Mouse (Mus musculus): ENCODE data around the gene Cdc42.

Gene Cdc42

DNA sequence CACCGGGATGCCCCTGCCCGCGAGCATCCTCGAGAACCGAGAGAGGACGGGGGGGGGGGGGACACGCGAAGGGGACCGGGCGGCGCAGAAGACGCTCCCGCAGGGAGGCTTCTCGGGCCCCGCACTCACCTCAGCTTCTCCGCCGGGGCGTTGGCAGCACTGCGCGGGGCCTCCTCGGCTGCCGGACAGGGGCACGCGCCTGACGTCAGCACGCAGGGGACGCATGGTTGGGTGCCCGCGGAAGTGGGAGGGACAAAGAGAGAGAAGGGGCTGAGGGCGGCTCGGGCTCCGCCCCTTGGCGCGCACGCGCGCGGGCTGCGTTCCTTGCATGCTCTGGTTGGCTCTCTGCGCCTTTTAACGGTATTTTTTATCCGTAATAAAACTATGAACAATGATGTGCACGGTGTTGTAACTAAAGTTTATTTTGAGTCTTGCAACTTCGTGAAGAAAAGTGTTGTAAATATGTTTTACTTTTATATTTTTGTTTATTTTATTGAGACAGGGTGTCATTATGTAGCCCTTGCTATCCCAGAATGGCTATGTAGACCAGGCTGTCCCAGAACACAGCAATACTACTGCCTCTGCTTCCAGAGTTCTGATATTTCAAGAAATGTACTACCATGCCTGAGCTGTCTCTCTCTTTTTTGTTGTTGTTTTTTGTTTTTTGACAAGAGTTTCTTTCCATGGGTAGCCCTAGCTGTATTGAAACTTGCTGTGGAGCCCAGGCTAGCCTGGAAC lies at the start of gene Cdc42:
Gene Cdc42 (minus strand): TSS at position 204 of the 738 bp plus-strand sequence.
- peak; percentile 98 for DNase-seq (ENCODE audit: low spot score in 2 of 2)

DNA sequence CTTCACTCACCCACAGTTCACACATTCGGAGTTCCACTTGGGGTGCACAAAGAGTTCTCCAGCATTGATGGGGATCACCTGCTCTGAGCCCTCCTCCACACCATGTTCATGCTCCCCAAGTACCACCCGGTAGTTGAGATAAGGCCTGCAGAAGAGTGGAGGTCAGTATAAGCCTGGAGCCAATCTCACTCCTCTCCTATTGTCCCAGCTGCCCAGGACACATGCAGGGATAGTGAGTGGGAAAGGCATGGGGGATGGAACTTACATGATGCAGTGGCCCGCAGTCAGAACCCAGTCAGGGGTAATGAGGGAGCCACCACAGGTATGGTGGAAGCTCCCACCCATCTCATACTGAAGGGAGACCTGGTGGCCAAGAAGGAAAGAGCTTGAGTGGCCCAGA lies 48.1 kb upstream of the Cdc42 start:
- no peak for DNase-seq (ENCODE audit: low spot score in 2 of 2)

DNA sequence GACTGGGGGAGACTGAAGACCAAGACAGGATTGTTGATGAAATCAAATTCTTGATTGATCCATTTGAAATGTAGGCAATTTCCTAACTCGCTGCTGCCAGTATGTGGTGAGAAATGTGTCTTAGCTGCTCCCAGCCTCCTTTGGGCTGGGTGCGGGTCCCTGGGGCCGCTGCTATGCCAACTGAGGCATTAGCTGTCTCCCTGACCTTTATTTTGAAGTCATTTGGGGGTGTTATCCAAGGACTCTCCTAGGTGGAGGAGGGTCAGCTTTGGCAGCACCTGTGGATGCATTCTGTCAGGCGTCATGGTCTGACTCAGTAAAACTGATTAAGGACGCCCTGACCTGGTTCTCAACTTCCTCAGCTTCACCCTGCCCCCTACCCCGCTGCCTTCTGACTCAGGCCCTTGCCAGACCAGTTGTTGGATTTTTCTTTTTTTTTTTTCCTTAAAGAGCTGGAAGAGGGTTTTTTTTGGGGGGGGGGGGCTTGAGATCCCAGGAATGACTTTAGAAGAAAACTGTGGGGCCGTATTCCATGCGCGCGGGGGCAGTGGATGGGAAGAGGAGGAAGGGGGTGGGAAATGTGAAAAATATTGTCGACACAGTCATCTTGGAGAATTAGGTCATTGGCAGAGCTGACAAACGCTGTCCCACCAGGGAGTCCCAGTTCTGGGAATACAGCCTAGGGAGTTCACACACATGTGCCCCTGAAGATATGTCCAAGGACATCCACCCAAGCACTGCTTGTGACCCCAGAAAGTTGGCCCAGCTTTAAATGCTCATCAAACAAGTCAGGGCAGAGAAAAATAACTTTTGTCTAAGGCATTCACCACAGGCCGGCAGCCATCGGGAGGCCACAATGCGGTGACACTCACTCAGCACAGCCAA lies 39.4 kb upstream of the Cdc42 start:
- DNase-seq (ENCODE audit: low spot score in 2 of 2) = no peak

DNA sequence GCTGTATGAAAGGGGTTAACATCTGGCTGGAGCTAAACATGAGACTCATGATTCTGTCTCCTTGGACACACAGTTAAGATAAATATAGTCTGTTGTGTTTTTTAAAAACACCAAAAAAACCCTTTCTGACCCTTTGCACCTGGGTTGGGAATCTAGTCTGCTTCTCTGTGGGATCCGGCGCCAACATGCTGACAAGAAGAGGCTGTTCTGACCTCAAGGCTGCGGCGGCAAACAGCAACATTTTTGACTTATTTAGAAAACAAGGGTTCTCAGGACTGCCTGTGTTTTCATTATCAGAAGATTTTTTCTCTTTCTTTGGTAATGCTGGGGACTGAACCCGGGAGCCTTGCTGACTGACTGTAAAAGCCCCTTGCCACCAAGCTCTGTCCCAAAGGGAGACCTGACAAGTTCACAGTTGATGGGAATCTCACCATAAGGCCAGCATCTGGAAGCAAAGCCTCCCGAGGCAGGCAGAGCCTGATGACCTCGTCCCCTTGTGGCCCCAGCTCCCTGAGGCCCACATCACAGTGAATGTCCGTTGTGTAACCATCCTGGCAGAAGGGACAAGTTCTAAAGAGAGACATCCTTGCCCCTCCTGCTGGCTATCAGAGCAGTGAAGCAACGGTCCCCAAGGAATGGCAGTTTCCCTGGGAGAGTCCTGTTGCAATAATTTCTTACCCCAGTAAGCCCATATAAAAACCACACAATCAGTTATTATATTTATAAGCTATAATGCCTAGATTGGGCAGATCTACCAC lies 36.0 kb upstream of the Cdc42 start:
- no peak for DNase-seq (ENCODE audit: low spot score in 2 of 2)

DNA sequence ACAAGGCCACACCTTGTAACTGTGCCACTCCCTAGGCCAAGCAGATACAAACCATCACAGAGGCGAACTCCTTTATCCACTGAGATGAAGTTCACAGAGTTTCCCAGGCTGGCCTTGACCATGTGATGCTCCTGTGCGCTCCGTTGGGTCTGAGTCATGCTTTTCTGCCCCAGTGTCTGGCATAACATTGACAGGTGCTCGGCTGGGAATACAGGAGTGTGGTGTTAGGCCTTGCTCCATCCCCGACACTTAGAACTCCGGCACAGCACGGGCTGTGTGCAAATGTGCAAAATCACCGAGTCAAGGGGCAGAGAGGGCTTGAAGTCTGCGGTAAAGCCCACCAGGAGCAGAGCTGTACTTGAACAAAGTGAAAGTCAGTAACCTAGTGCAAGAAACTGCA lies 35.4 kb upstream of the Cdc42 start:
- DNase-seq (ENCODE audit: low spot score in 2 of 2) = no peak

DNA sequence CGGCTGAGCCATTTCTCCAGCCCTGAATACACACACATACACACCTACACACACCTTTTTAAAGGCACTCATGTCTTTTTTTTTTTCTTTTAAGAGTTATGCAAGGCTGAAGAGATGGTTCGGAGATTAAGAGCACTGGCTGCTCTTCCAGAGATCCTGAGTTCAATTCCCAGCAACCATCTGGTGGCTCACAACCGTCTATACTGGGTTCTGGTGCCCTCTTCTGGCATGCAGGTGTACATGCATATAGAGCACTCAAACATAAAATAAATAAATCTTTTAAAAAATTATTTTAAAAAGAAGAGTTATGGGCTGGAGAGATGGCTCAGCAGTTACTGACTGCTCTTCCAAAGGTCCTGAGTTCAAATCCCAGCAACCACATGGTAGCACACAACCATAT lies 33.8 kb upstream of the Cdc42 start:
- DNase-seq (ENCODE audit: low spot score in 2 of 2) = no peak

DNA sequence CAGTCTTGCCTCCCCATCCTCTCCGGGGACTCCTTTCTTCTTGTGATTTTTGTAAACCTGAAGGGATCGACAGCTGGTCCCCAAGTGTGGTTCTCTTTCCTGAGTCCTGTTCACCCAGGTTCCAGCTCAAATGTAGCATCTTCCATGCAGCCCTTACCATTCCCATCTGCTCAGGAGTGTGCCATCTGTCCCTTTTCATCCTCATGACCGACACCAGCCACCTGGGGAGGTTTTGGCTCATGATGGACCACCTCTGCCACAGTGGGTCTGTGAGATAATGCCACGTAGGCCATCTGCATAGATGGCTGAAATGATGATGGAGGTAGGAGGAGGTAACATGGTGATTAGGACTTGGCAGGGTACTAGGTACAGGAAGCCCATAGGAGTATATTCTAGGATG lies 32.7 kb upstream of the Cdc42 start:
- no peak for DNase-seq (ENCODE audit: low spot score in 2 of 2)

DNA sequence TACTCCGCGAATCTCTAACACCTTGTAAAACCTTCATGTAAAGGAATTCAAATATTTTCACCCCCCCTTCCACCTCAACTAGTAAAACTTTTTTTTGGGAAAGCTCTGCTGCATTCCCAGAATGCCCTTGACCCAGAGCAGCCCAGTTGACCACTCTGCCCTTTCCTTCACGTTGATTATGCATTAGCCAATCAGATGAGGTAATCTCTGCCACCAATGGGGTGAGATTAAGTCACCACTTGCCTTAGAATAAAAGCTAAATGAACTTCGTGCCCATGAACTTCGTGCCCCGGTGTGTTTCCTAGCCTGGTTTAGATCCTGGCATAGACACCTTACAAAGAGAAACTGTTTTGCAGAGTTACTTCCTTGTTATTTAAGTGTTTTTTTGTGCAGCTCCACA lies 31.5 kb upstream of the Cdc42 start:
- peak in 1 of 2 experiments; percentile 50 for DNase-seq (ENCODE audit: low spot score in 2 of 2)

DNA sequence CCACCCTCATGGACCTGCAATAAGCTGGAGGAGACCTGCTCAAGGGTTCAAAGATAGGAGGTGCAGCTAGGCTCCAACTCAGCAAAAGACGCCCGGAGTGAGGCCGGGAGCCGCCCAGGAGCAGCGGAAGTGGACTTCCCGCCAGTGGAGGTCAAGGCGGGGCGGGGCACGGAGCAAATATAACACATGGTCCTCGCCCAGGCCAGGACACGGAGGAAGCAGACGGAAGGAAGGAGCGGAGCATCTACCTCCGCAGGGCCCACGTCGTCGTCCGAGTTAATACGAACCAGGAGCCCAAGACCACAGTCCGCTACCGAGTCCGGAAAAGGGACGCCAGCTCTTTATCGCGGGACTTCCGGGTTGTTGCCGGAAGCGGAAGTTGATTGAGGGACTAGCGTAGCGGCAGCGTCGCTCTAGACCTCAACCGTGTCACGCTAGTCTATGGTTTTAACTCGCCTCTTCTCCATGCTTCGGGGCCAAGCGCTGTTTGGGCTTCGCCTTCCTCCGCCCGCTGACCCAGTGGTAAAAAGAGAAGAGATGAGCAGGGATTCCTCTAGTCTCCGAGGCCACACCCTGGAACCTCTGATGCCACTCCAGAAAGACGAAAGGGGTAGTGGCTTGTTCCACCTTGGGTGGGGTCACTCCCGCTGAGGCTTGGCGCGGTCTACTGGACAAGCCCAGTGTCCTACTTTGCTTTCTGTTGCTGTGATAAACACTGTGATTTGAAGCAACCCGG lies 30.7 kb upstream of the Cdc42 start:
- DNase-seq (ENCODE audit: low spot score in 2 of 2) = peak; percentile 78 to 88

DNA sequence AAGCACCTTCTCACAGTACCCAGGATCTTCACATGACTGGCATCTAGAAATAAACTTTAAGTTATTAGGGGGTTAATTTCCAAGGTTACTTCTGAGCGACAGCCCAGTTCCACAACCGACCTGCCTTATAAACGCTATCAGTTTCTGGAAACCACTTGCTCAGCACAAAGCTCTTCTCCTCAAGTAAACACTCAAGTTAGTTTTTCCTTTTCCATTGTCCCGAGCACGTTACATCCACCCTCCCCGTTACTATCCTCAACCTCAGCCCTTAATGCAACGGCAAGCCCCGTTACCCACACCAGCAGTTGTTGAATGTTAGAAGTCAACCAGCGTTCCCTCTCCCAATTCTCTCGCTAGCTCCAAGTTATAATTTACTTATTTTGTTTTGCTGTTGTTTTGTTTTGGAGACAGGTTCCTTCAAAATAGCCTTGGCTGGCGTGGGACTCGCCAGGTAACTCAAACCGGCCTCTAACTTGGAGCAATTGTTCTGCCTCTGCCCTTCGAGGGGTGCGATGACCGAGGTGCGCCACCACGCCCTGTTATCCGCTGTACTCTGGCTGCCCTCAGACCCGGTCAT lies 30.1 kb upstream of the Cdc42 start:
- DNase-seq (ENCODE audit: low spot score in 2 of 2) = peak in 1 of 2 experiments; percentile 58

DNA sequence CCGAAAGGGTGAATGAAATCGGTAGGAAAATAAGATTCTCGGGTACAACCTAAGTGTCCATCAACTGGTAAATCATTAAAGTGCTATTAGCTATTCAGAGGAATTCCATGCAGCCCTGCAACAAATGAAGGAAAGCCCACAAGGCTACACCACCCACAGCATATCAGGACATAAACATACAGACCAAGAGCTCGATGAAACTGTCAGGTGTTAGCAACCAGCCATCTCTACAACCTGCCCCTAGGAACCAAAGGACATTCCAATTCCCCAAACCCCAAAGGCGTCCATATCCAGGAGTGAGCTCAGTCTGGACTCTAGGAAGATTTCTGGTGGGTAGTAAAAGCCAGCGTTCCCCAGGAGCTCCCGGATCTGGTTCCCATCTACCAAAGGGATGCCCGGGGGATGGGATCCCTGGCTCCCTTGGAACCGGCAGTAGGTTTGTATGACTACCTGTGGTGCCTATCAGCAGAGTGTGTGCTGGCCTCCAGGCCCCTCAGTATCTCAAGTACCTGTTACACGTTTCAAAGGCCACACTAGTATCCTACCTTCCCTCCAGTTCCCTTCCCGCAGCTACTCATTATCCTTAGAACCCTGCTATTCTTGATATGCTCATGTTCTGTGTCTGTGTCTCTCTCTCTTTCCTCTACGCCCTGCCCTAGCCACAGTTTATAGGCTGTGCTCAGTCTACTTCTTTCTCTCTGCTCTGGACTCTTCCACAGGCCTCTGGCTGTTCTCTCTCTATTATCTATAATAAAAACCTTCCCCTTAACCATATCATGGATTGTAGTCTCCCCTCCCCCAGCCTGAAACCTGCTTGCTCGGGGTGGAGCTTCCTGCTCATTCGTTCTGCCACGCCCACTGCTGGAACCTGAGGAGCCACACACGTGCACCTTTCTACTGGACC lies 23.4 kb upstream of the Cdc42 start:
- no peak for DNase-seq (ENCODE audit: low spot score in 2 of 2)

DNA sequence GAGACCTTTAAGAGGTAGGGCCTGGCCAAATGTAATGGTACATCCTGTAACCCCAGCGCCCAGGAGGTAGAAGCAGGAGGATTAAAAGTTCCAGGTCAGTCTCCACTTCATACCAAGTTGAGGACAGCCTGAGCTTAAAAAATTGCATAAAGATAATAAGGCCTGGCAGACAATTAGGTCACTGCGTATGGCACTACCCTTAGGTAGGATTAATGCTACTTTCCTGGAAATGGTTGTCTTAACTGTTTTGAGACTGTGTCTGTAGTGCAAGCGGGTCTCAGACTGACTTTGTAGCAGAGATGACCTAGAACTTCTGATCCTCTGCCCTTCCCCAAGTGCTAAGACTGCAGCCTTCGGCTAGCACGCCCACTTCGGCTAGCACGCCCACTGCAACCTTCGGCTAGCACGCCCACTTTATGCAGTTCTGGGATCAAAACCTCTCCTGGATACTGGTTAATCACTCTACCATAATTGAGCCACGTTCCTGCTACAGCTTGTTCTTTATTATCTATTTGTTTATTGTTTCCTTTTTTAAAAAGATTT lies 22.3 kb upstream of the Cdc42 start:
- DNase-seq (ENCODE audit: low spot score in 2 of 2) = no peak

DNA sequence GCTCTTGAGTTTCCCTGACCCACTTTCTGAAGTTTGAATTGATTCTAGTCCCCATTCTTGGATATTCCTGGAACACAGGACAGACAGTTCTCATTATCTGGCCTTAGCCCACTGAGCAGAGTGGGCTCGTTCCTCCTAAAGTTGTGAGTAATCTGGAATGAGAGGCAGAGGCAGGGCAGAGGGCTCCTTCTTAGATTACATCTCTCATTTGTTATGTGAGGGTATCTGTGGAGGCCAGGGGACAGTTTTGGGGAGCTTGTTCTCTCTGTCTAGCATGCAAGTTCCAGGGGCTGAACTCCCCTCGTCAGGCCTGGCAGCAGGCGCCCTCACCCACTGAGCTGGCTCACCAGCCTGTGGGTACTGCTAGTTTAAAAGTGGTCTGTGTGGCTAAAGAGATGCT lies 21.6 kb upstream of the Cdc42 start:
- DNase-seq (ENCODE audit: low spot score in 2 of 2) = peak in 1 of 2 experiments; percentile 57

DNA sequence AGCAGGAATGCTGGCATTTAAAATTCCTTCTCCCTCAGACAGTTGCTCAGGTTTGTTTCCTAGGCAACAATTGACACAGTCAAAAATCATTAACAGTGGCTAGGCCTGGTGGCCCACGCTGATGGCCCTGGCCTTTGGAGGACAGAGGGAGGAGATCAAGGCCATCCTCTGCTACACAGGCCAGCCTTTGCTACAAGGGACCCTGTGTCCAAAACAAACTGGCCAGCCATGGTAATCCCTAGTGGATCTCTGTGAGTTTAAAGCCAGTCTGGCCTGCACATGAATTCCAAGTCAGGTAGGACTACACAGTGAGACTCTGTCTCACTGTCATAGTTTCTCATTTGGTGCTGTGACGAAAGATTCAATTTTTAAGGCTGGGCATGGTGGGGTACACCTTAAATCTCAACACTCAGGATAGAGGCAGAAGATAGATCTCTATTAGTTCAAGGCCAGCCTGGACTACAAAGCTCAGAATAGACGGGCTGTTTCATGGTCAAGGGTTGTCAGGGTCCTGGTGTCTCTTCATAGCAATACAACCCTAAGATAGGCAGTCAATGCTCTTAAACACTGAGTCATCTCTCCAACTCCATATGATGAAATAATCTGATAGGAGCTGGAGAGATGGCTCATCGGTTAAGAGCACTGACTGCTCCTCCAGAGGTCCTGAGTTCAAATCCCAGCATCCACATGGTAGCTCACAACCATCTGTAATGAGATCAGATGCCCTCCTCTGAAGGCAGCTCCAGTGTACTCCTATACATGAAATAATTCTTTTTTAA lies 20.2 kb upstream of the Cdc42 start:
- DNase-seq (ENCODE audit: low spot score in 2 of 2) = peak in 1 of 2 experiments; percentile 52

DNA sequence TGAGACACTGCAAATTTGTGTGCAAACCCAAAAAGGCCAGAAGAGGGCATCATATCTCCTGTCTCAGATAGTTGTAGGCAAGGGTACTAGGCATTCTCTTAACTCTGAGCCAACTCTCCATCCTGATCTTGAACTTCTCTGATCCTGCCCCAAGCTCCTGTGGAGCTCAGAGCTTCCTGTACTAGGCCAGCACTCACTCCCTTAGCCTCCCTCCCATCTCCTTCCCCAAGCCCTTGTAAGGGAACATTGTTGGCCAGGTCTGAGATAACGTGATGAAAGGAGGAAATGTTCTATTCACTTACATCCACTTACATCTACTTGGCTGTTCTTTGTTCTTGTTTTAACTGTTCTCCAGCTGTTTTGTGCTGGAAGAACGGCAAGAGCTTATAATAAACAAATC lies 19.3 kb upstream of the Cdc42 start:
- peak in 1 of 2 experiments; percentile 48 for DNase-seq (ENCODE audit: low spot score in 2 of 2)

DNA sequence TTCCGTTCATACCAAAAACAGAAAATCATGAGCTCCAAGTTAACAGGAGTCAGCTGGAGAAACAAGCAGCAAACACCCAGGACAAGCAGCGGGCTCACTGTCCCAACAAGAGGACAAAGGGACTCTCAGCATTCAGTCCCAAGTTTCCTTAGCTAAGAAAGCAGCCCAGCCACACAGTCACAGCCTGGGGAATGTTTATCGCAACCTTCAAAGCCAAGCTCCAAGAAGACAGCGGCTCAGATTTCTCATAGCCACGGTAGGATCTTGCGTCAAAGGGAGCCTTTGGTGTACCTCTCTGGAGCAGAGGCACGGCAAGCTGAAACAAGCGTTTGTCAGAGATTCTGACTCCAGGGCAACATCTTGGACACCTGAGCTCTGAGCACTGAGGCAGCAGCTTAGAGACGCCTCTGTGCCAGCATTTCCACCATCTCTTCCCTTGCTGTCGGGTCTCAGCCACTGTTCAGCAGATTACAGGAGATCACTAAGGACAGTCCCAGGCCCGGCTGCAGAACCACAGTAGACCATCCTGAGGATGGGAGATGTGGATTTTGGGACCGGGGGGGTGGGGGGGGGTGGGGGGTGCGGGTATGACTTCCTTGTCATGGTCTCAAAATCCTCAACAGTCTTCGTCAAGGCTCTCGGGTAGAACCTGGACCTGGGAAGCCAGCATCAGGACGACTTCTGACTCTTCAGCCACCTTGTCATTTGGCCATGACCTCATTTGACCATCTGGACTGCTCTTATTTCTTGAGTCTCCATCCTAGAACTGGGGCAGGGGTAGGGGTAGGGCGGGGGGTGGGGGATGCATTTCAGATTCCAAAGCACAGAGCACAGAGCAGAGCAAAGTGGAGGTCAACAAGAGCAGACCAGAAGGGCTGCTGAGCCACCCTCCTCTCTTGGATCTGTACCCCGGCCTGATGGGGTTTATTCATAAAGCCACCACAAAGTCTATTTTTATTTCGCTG lies 18.1 kb upstream of the Cdc42 start:
- no peak for DNase-seq (ENCODE audit: low spot score in 2 of 2)

DNA sequence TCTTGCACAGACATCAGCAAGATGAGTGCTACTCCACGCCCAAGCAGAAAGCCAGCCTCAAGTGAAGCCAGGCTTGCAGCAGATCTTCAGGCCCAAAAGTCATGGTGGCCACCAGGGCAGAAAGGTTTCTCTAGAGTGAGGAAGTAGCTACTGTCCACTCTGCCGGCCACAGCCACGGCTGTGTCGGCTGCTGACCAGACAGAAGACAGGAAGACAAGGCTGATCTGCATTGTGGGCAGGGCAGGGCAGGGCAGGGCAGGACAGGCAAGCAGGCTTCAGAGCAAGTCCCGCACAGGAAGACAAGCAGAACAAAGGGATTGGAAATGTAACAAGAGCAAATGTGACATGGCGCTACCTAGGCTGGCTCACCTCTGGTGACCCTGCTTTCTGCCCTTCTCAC lies 16.2 kb upstream of the Cdc42 start:
- DNase-seq (ENCODE audit: low spot score in 2 of 2) = no peak
